Mouse (Mus musculus) stomach, postnatal 0 days (tissue): ENCODE data around the gene Lpo.

Experiments
- CTCF ChIP-seq: IDR thresholded peaks from 2 replicates; pipeline ENCODE4 v1.5.1; 2016; ENCODE audit warnings: antibody characterized with exemption, low read depth, mild to moderate bottlenecking, moderate library complexity
- EP300 ChIP-seq: optimal IDR thresholded peaks from 2 replicates; pipeline ENCODE3; 2016; ENCODE audit warnings: antibody characterized with exemption

- TF ChIP-seq CTCF (no peak), EP300 (no peak)
These were observed 34.6 kb downstream of the Lpo start, which contains the start of gene Mpo for GRCm38 (mm10) chr11:87793460-87793859.
